Mouse (Mus musculus) mature B cell (primary cell): ENCODE measurements around the gene Nuak1.

ENCODE experiments used
- in situ Hi-C: fragments of 300-500 bp; cut with MboI; formaldehyde crosslinking; loops from 2 replicates; pipeline ENCODE4 v1.14.3; 2019

Gene Nuak1

GRCm38 (mm10) chr10:84345730-84346129 lies 94.7 kb downstream of the Nuak1 start:
- in situ Hi-C loops, result no loop called here

- in situ Hi-C loops, result no loop called here
Observed at GRCm38 (mm10) chr10:84343536-84343935, 96.9 kb downstream of the Nuak1 start.

- in situ Hi-C loops, result no loop called here
Observed at GRCm38 (mm10) chr10:84339456-84339855, 100.9 kb downstream of the Nuak1 start.

- in situ Hi-C loops, result no loop called here
Observed at GRCm38 (mm10) chr10:84338752-84339151, 101.6 kb downstream of the Nuak1 start.

GRCm38 (mm10) chr10:84335441-84335840 lies 105.0 kb downstream of the Nuak1 start:
- in situ Hi-C loops, result no loop called here

GRCm38 (mm10) chr10:84329822-84330221 lies 110.6 kb downstream of the Nuak1 start:
- in situ Hi-C loops, result no loop called here

- in situ Hi-C loops, result no loop called here
Observed at GRCm38 (mm10) chr10:84329336-84329735, 111.1 kb downstream of the Nuak1 start.

GRCm38 (mm10) chr10:84324018-84324417 lies 116.4 kb downstream of the Nuak1 start:
- in situ Hi-C loops, result no loop called here
